Mouse (Mus musculus) brain, embryonic 14.5 days (tissue): ENCODE results near the gene Pard3b.

Experiments
- CTCF ChIP-seq: fragments of 200-500 bp; IDR thresholded peaks from 2 replicates; pipeline ENCODE4 v1.5.1; 2012; ENCODE audit warnings: inconsistent platforms, mild to moderate bottlenecking, moderate library complexity, borderline replicate concordance; ENCODE audit not compliant: insufficient read depth, insufficient read length; ENCODE audit errors: extremely low read depth
- POLR2A ChIP-seq: fragments of 200-500 bp; IDR thresholded peaks from 2 replicates; pipeline ENCODE4 v1.6.1; 2012; ENCODE audit warnings: mild to moderate bottlenecking, inconsistent platforms, borderline replicate concordance; ENCODE audit not compliant: poor library complexity, insufficient read depth, insufficient read length, severe bottlenecking; ENCODE audit errors: extremely low read depth

- TF ChIP-seq CTCF (no peak), POLR2A (no peak)
Measured at GRCm38 (mm10) chr1:62579024-62579765, 940.6 kb downstream of the Pard3b start.
